Mouse (Mus musculus) liver, embryonic 14.5 days (tissue): Measurements from ENCODE around the gene Cbx2. TPM values are rescaled to one million over a fixed set of nuclear protein-coding genes. Genes with fewer than 3 reads are reported as not detected.

Experiments
- ATAC-seq: fragments of 200-750 bp; cut with Nextera tagmentation; 2 replicates; pipeline ENCODE4 v1.8.0; 2017; ENCODE audit warnings: moderate number of reproducible peaks, mild to moderate bottlenecking, moderate library complexity; ENCODE audit not compliant: insufficient read depth
- DNase-seq, 3 experiments: peaks; one replicate each; pipeline ENCODE4 v3.0.0-alpha.2; 2012 to 2013; ENCODE audit warnings: low read depth in 3 of 3, low spot score in 3 of 3
- H3K27ac ChIP-seq: fragments of 300-500 bp; sonication (generic); 2 replicates; pipeline ENCODE4 v1.5.1; 2014; ENCODE audit warnings: moderate library complexity, mild to moderate bottlenecking, control low read depth, inconsistent platforms
- H3K27me3 ChIP-seq: fragments of 300-500 bp; sonication (generic); 2 replicates; pipeline ENCODE4 v1.6.1; 2014; ENCODE audit warnings: mild to moderate bottlenecking, low read length, moderate library complexity; ENCODE audit not compliant: control insufficient read depth, insufficient read depth
- H3K36me3 ChIP-seq: fragments of 300-500 bp; sonication (generic); replicated peaks from 2 replicates; pipeline ENCODE4 v1.6.1; 2014; ENCODE audit warnings: low read depth; ENCODE audit not compliant: control insufficient read depth, insufficient read depth
- H3K4me1 ChIP-seq, 2 experiments: fragments of 200-500 bp in 1 of 2; fragments of 300-500 bp in 1 of 2; sonication (generic) in 1 of 2; replicated peaks; 2 replicates each; pipeline ENCODE4 v1.6.1; 2012 to 2014; ENCODE audit warnings: antibody characterized with exemption in 1 of 2, inconsistent platforms in 1 of 2, low read length in 1 of 2; ENCODE audit not compliant: control insufficient read depth in 2 of 2, insufficient read depth in 2 of 2
- H3K4me2 ChIP-seq: fragments of 300-500 bp; sonication (generic); 2 replicates; pipeline ENCODE4 v1.6.1; 2014; ENCODE audit warnings: low read depth, mild to moderate bottlenecking, control low read depth, moderate library complexity
- H3K4me3 ChIP-seq, 2 experiments: fragments of 200-500 bp in 1 of 2; fragments of 300-500 bp in 1 of 2; sonication (generic) in 1 of 2; 2 replicates each; pipeline ENCODE4 v1.5.1; 2012 to 2014; ENCODE audit warnings: low read depth in 2 of 2, low read length in 2 of 2, mild to moderate bottlenecking in 2 of 2, control low read depth in 1 of 2, inconsistent platforms in 1 of 2, moderate library complexity in 1 of 2; ENCODE audit not compliant: insufficient read depth in 1 of 2
- H3K9ac ChIP-seq: fragments of 300-500 bp; sonication (generic); replicated peaks from 2 replicates; pipeline ENCODE4 v1.6.1; 2014; ENCODE audit warnings: mild to moderate bottlenecking, control low read depth, moderate library complexity
- H3K9me3 ChIP-seq: fragments of 300-500 bp; sonication (generic); 2 replicates; pipeline ENCODE4 v1.6.1; 2016; ENCODE audit warnings: low read length, mixed read lengths; ENCODE audit not compliant: control insufficient read depth
- CTCF ChIP-seq: IDR thresholded peaks from 2 replicates; pipeline ENCODE4 v1.5.1; 2016; ENCODE audit warnings: antibody characterized with exemption, low read depth, control low read depth
- EP300 ChIP-seq: IDR thresholded peaks from 2 replicates; pipeline ENCODE4 v1.6.1; 2016; ENCODE audit warnings: antibody characterized with exemption, low read depth
- WGBS: fragments of 180-500 bp; shearing (Covaris S2); extraction: QIAGEN DNeasy Blood & Tissue Kit; methylation state at CpG from one replicate; pipeline ENCODE4 v1.1.7; 2014; ENCODE audit not compliant: insufficient replicate concordance; 5-methylcytosine and 5-hydroxymethylcytosine counted together
- polyA plus RNA-seq, 2 experiments: library from polyadenylated mRNA; depleted of rRNA in 1 of 2; stranded (reverse) in 1 of 2; unstranded in 1 of 2; fragments of >200 nt; fragmentation: Nextera tagmentation in 1 of 2; extraction: Ambion mirVana in 1 of 2; gene quantifications; 2 replicates each; pipeline versions ENCODE4 v1.2.1 to v1.2.3; 2012 to 2014

Cbx2 gene
- polyA plus RNA-seq, 2 experiments = 1.7 to 1.8 TPM

- no peak for ATAC-seq
- 24% methylated on average over 4 of the region's 4 CpGs for WGBS
- H3K4me3 ChIP-seq = no peak overlapping the region
- H3K4me2 ChIP-seq = no peak overlapping the region
- H3K27me3 ChIP-seq = peaks cover 15% of the 10 kb centered on the region
- TF ChIP-seq CTCF = no peak
- no peak overlapping the region for H3K9ac ChIP-seq
- 0 out of 4 replicates have a peak, but pooled peaks cover 0 to 2% of the 10 kb centered on the region in 2 experiments for H3K4me1 ChIP-seq
- no peaks in the 10 kb centered on the region for H3K9me3 ChIP-seq
- DNase-seq = no peak
- H3K27ac ChIP-seq = no peak overlapping the region
- no peaks in the 10 kb centered on the region for H3K36me3 ChIP-seq
Measured at GRCm38 (mm10) chr11:118995448-118995847, 27.3 kb upstream of the Cbx2 start.

DNA sequence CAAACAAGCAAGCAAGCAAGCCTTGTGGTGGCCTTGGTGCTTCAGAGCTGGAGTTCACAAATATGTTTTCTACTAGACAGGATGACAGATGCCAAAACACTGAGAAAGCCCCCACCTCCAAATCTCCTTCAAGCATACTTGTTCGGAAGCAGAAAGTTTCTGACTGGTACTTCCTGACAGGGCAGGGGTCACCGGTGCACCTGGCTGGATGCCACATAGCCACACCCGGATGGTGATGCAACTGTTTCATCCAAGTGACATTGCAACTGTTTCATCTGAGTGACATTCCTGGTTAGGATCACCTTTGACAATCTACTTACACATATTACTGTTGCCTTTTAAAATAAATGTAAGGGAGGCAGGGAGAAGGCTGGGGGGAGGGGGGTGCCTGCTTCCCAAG lies 25.6 kb upstream of the Cbx2 start:
- no peak overlapping the region for H3K4me3 ChIP-seq
- no peak overlapping the region for H3K27ac ChIP-seq
- TF ChIP-seq EP300 (no peak), CTCF (no peak)
- ATAC-seq (no peak), DNase-seq (no peak)
- peaks cover 15% of the 10 kb centered on the region for H3K27me3 ChIP-seq
- WGBS = 53% methylated on average over 3 of the region's 3 CpGs
- H3K4me2 ChIP-seq = no peak overlapping the region
- H3K9ac ChIP-seq = no peak overlapping the region
- H3K4me1 ChIP-seq = 0 out of 4 replicates have a peak, but pooled peaks cover 0 to 2% of the 10 kb centered on the region in 2 experiments
- no peaks in the 10 kb centered on the region for H3K9me3 ChIP-seq
- no peaks in the 10 kb centered on the region for H3K36me3 ChIP-seq

GRCm38 (mm10) chr11:118998540-118999265 lies 24.1 kb upstream of the Cbx2 start:
- ATAC-seq (no peak), DNase-seq (no peak)
- Histone ChIP-seq H3K36me3 (no peaks in the 10 kb centered on the region), H3K4me2 (no peak overlapping the region), H3K27ac (no peak overlapping the region), H3K9me3 (no peaks in the 10 kb centered on the region), H3K4me3 (no peak overlapping the region), H3K4me1 (0 out of 4 replicates have a peak, but pooled peaks cover 0 to under 1% of the 10 kb centered on the region in 2 experiments), H3K9ac (no peak overlapping the region), H3K27me3 (peaks cover 15% of the 10 kb centered on the region)
- 12% methylated on average over 30 of the region's 30 CpGs for WGBS
- TF ChIP-seq CTCF = peak; percentile 82
- no peak for TF ChIP-seq EP300

GRCm38 (mm10) chr11:118999361-118999804 lies 23.4 kb upstream of the Cbx2 start:
- DNase-seq (no peak), ATAC-seq (no peak)
- Histone ChIP-seq H3K27me3 (peaks cover 15% of the 10 kb centered on the region), H3K36me3 (no peaks in the 10 kb centered on the region), H3K4me1 (no peaks in the 10 kb centered on the region), H3K4me2 (no peak overlapping the region), H3K4me3 (no peak overlapping the region), H3K9ac (no peak overlapping the region), H3K9me3 (no peaks in the 10 kb centered on the region), H3K27ac (no peak overlapping the region)
- TF ChIP-seq CTCF (no peak), EP300 (no peak)
- WGBS = 9% methylated on average over 26 of the region's 26 CpGs

GRCm38 (mm10) chr11:119000877-119001276 lies 21.9 kb upstream of the Cbx2 start:
- WGBS = 50% methylated on average over 2 of the region's 2 CpGs
- no peak overlapping the region for H3K4me2 ChIP-seq
- TF ChIP-seq CTCF = peak; percentile 24; the same call in 1 of the 2 replicates
- TF ChIP-seq EP300 = no peak
- ATAC-seq (no peak), DNase-seq (no peak)
- H3K4me3 ChIP-seq = no peak overlapping the region
- H3K36me3 ChIP-seq = no peaks in the 10 kb centered on the region
- H3K9me3 ChIP-seq = no peaks in the 10 kb centered on the region
- no peak overlapping the region for H3K27ac ChIP-seq
- H3K9ac ChIP-seq = no peak overlapping the region
- H3K27me3 ChIP-seq = peaks cover 15% of the 10 kb centered on the region
- H3K4me1 ChIP-seq = no peaks in the 10 kb centered on the region
